Mouse (Mus musculus): ENCODE data around the gene Cbln4. TPM values are rescaled to one million over a fixed set of nuclear protein-coding genes. Genes with fewer than 3 reads are reported as not detected.

Cbln4 gene
- polyA plus RNA-seq, 1 experiment = not detected

- H3K4me1 ChIP-seq (ENCODE audit: control insufficient read depth, insufficient read depth, insufficient read length, low read length) = no peaks in the 10 kb centered on the region
Observed at GRCm38 (mm10) chr2:172004029-172004984, 39.0 kb downstream of the Cbln4 start.

GRCm38 (mm10) chr2:171996979-171997686 lies 46.1 kb downstream of the Cbln4 start:
- Histone ChIP-seq H3K4me3 (ENCODE audit: insufficient read depth, low read depth, low read length) (no peak overlapping the region), H3K4me1 (ENCODE audit: control insufficient read depth, insufficient read depth, insufficient read length, low read length) (no peaks in the 10 kb centered on the region), H3K27ac (replicated peaks; ENCODE audit: low read depth, low read length) (no peak overlapping the region)

More at GRCm38 (mm10) chr2:172004029-172004984, 39.0 kb downstream of the Cbln4 start:
- H3K27ac ChIP-seq (replicated peaks; ENCODE audit: low read depth, low read length) = no peak overlapping the region
- no peak overlapping the region for H3K4me3 ChIP-seq (ENCODE audit: insufficient read depth, low read depth, low read length)

GRCm38 (mm10) chr2:171994861-171995260 lies 48.4 kb downstream of the Cbln4 start:
- Histone ChIP-seq H3K4me1 (ENCODE audit: control insufficient read depth, insufficient read depth, insufficient read length, low read length) (no peaks in the 10 kb centered on the region), H3K27ac (replicated peaks; ENCODE audit: low read depth, low read length) (no peak overlapping the region), H3K4me3 (ENCODE audit: insufficient read depth, low read depth, low read length) (no peak overlapping the region)

GRCm38 (mm10) chr2:171994240-171994639 lies 49.0 kb downstream of the Cbln4 start:
- H3K27ac ChIP-seq (replicated peaks; ENCODE audit: low read depth, low read length) = no peak overlapping the region
- H3K4me3 ChIP-seq (ENCODE audit: insufficient read depth, low read depth, low read length) = no peak overlapping the region
- no peaks in the 10 kb centered on the region for H3K4me1 ChIP-seq (ENCODE audit: control insufficient read depth, insufficient read depth, insufficient read length, low read length)

- Histone ChIP-seq H3K27ac (replicated peaks; ENCODE audit: low read depth, low read length) (no peak overlapping the region), H3K4me1 (ENCODE audit: control insufficient read depth, insufficient read depth, insufficient read length, low read length) (no peaks in the 10 kb centered on the region), H3K4me3 (ENCODE audit: insufficient read depth, low read depth, low read length) (no peak overlapping the region)
Observed at GRCm38 (mm10) chr2:171986686-171987085, 56.6 kb downstream of the Cbln4 start.

Other genes with a start within 250 kb of the Cbln4 start
- gene Mc3r, start 205.0 kb upstream of the Cbln4 start, polyA plus RNA-seq (2012; ENCODE audit: insufficient read depth, insufficient read length, missing spikeins) = not detected in 2 replicates

All from brown adipose tissue, adult 24 weeks (tissue).